Mouse (Mus musculus) yolk sac, embryonic 10.5 days (tissue): ENCODE data around the gene Suz12.
"Not testable (repeated sequence)": the region's sequence is repeated elsewhere in the genome, so short reads cannot be mapped to it uniquely, and the experiment has no call there.

Experiments used
- DNase-seq: peaks from one replicate; pipeline ENCODE4 v3.0.0-alpha.2; 2017; ENCODE audit warnings: low spot score

Suz12 gene

DNA sequence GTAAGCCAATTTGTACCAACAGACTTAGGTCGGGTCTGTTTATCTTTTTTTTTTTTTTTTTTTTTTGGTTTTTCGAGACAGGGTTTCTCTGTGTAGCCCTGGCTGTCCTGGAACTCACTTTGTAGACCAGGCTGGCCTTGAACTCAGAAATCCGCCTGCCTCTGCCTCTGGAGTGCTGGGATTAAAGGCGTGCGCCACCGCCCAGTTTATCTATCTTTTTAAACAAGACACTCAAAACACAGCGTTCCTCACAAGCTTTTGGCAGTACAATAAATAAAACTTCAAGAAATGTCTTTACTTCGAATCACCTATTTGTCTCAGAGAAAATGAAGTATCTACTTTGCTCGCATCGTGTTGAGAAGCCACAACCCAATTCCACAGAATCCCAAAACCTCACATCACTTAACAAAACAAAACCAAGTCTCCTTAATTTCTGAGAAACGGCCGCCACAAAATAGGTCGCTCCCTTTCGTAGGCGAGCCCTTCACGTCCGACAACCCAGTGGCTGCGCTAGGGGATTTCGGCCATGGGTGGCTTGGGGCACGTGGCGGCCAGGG, 793 bp upstream of the Suz12 start:
- no peak for DNase-seq

DNA sequence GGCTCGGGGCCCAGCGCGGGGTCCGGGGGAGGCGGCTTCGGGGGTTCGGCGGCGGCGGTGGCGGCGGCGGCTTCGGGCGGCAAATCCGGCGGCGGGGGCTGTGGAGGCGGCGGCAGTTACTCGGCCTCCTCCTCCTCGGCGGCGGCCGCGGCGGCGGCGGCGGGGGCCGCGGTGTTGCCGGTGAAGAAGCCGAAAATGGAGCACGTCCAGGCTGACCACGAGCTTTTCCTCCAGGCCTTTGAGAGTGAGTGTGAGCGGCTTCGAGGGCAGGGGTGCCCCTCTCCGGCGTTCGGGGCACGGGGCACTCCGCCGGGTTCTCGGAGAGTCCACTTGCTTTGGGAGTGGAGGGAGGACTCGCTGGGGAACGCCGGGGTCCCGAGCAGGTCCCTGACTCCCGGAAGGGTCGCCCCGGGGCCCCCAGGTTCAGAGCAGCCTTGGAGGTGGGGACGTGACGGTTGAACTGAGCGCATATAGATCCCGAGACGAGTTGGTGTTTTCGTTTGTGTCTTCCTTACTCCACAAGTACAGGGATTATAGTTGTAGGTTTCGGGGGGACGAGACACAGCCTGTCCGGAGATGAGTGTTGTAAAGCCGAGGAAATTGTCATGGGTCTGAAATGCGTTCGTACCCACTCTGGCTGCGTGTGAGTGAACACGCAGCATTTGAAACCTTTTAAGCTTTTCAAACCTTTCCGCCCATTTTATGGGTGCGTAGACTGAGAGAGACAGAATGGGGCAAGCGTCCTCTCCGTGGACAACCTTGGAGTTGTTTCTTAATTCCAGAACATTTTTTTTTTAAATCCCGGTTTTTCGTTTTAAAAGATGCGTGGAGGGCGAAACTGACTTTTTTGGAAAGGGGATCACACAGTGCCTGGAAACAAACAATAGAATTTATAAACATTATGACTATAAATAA, 707 bp downstream of the Suz12 start:
- DNase-seq, result no peak

DNA sequence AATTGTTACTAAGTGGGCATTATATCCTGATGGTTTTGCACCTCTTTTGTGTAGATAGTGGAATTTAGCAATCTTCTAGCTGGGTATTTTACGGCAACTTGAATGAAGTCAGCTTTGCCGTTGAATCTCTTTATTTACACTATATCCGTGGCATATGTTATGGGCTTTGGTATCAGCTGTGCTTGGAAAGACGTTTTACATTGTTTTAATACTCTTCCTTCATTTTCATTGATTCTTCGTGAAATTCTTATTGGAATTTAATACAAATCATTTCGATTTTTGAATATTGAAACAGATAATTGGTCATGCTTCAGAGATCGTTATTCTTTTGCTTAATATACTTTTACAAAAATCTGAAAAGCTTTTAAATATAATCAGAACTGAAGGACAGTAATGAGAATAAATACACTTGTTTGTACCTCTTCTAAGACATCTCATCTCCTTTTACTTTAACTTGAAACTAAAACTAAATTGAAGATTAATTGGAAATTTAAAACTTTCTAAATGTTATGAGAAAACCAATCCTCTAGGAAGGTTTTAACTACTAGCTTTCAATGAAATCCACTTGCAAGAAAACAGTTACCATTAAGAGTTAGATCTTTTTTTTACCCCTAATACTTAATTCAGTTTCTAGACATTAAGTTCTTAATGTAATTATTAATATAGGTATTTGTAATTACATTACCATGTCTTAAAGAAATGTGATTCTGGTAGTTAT, 1.5 kb downstream of the Suz12 start:
- DNase-seq, result no peak

DNA sequence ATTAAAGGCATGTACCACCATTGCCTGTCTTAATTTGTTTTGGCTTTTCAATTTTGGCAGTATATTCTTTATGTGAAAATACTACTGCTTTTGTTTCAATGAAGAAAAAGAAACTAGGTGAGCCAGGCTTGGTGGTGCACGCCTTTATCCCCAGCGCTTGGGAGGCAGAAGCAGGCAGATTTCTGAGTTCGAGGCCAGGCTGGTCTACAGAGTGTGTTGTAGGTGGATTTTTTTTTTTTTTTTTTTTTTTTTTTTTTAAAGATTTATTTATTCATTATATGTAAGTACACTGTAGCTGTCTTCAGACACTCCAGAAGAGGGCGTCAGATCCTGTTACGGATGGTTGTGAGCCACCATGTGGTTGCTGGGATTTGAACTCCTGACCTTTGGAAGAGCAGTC, 23.6 kb downstream of the Suz12 start:
- DNase-seq, result not testable (repeated sequence)

DNA sequence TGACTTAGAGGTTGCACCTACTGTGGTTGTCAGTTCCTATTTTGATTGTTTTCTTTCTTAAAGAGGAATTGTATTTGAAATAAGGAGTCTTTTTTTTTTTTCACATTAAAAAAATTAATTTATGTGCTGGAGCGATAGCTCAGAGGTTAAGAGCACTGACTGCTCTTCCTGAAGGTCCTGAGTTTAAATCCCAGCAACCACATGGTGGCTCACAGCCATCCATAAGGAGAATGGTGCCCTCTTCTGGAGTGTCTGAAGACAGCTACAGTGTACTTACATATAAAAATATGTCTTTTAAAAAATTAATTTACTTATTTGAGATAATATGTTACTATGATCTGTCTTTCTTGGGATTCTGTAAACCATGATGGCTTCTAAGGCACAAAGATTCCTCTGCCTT, 26.9 kb downstream of the Suz12 start:
- DNase-seq, result no peak

DNA sequence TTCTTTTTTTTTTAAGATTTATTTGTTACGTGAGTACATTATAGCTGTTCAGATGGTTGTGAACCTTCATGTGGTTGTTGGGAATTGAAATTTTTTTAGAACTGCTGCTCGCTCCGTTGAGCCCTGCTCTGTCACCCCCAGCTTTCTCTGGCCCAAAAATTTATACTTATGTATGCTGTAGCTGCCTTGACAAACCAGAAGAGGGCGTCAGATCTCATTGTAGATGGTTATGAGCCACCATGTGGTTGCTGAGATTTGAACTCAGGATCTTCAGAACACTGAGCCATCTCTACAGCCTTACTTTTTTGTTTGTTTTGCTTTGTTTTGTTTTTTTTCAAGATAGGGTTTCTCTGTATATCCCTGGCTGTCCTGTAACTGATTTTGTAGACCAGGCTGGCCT, 28.4 kb downstream of the Suz12 start:
- DNase-seq, result no peak

DNA sequence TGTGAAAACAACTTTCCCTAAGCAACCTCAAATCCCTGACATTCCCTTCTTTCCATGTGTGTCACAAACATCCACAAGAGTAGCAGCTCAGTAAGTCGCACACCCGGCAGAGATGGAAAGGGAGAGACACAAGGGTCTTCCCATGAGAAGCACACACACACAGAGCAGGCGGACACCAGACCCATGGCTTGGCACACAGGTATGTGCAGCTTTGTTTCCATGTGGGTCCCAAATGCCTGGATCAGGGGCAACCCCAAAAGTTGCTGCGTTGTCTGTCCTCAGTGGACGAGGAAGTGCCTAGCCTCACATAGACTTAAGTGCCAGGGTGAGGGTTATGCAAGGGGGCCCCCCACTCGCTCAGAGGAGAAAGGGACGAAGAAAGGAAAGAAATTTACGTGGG, 44.6 kb downstream of the Suz12 start:
- DNase-seq, result no peak

DNA sequence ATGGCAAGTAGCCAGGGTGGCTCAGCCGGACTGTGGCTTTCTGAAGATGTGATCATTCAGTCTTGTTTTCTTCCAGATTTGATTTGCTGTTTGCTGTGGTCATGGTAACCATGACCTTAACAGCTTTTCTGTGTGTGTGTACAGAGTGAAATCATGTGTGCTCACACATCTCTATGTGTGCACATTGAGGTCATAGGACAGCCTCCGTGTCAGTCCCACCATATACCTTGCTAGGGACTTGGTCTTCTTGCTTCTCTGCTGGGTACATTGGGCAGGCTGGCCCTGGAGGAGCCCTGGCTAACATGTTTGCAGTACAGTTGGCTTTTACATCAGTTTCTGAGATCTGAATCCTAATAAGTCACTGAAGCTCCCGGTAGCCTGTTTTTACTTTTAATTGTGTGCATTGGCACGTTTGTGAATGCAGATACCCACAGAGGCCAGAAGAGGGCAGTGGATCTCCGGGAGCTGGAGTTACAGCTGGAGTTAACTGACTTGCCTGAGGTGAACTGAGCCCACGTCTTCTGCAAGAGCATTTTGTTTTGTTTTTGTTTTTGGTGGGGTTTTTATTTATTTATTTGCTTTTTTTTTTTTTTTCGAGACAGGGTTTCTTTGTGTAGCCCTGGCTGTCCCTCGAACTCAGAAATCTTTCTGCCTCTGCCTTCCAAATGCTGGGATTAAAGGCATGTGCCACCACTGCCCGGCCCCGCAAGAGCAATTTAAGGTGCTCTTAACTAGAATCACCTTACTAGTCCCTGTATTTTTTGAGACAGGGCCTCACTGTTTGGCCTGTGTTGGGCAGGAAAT, 49.9 kb downstream of the Suz12 start:
- DNase-seq, result peak; percentile 15

DNA sequence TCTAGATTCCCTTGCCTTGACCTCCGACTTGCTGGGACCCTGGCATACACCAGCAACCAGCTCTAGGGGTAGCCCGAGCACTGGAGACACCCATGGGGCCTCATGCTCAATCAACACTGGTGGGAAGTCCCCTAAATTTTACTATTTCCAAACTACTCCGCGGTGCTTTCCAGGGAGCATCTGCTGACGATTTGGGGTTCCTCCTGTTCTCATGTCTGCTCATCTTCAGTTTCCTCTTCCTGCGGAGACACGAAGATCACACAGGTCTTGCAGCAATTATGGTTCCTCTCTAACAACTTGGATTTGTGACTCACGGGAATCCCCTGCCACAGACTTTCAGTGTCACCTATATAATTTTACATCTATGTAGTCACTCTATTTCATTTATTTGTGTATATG, 50.5 kb downstream of the Suz12 start:
- DNase-seq, result no peak

DNA sequence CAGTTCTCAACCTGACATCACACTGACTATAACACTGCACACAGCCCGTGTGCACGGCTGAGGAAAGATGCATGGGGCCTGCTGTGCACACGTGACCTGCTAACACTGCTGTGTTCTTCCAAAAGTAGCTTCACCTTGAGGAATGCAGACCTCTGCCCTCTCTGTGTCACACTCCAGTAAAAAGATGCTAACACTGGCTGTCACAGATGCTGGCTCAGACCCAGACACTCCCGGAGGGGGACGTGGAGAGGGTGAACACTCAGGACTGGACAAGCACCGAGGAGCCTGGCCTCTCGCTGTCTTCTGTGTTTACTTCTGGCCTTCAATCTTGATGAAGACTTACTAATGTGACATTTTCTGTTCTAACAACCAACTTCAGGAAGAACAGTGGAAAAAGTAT, 54.0 kb downstream of the Suz12 start:
- no peak for DNase-seq

DNA sequence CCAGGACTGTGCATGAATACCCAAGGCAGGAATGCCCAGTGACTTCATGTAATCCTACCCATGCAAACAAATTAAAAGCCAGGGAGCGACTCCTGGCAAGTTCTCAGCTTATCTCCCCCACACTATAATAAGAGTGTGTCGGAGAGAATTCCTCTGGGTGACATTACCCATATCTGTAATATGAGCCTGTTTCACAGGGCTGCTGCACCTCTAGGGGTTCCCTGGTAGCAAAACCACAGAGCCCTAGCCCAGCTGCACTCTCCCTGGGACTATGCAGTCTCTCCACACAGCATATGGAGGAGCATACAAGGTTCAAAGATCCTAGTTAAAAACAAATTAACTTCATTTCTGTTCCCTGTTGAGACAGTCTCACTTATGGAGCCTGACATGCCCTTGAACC, 57.2 kb downstream of the Suz12 start:
- no peak for DNase-seq

DNA sequence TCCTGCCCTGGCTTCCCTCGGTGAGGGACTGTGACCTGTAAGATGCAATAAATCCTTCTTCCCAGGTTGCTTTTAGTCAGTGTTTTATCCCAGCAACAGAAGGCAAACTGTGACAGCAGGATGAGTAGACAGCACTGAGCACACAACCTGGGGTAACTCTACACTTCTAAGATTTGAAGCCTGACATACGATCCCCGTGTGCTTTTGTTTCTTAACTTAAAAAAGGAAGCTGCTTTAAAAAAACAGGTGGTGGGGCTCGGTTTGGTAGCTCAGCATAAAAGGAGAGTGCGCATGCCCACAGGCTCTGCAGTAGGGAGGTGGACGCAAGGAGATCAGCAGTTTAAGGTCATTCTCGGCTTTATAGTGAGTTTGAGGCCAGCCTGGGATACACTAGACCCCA, 59.5 kb downstream of the Suz12 start:
- DNase-seq, result no peak

DNA sequence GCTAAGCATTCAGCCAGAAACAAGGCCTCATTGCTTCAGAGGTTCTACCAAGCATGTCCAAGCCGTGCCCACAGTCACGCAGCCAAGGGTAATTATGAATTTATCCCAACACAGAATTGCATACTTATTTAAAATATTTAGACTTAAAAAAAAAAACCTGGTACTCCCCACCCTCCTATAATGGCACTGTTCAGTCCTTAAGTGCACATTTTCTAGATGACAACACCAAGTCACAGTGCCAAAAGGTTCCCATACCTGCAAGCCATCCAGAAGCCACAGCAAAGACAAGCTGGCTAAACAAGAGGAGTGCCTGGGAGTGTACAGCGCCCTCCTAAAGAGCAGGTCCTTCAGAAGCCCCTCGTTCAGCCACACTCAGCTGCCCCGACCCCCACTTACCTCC, 60.3 kb downstream of the Suz12 start:
- no peak for DNase-seq

DNA sequence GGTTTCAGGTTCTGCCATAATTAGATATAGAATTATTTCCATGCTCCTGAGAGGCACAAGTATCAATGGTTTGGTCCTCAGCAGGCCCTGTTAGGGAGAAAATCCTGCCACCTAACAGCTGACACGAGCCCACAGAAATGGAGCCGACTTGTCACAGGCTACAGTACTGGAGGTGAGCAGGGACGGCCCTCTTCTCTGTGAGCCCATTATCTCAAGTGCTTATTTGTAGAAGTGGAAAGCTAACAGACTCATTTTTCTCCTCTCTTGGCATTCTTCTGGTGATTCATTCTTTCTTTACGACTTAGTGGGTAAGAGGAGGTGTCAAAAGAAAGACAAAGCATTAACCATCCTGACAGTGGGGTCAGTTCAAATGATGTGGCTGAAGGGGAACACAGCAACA, 61.8 kb downstream of the Suz12 start:
- no peak for DNase-seq

DNA sequence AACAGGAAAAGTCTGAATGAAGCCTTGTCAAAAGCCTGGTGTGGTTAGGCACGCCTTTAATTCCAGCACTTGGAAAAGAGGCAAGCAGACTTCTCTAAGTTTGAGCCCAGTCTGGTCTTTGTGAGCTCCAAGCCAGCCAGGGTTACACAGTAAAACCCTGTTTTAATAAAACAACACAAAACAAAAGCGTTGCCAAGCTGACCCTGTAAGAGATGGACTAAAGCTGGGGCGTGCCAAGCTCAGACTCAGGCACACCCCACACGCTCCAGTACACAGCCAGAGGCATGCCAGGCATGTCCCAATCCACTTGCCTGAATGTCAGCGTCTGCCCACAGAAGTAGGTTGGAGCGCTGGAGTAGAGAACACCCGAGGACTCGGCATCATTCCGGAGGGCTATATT, 63.2 kb downstream of the Suz12 start:
- no peak for DNase-seq

DNA sequence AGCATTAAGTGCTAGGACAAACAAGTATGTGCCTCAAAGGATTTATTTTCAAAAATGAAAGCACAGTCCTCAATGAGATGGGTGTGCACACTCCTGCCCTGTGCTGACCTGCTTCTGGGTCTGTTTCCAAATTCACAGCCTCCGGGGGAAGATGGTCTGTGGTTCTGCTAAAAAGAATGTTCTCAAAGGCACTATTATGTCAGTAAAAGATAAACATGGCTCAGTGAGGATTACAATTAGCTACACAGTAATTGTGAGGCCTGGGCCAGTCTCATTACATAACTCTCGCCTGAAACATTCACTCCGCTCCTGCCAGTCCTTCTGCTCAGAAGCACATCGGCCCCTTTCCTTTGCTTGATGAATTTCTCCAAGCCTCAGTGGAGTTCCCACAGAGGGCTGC, 69.3 kb downstream of the Suz12 start:
- no peak for DNase-seq

DNA sequence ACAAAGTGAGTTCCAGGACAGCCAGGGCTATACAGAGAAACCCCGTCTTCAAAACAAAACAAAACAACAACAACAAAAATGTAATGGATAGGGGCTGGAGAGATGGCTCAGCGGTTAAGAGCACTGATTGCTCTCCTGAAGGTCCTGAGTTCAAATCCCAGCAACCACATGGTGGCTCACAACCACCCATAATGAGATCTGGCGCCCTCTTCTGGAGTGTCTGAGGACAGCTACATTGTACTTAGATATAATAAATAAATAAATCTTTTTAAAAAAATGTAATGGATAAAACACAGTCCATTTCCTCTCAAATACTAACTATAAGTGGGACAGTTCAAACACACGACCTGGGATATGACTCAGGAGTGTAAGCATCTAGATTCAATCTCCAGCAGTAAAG, 73.5 kb downstream of the Suz12 start:
- DNase-seq, result not testable (repeated sequence)

DNA sequence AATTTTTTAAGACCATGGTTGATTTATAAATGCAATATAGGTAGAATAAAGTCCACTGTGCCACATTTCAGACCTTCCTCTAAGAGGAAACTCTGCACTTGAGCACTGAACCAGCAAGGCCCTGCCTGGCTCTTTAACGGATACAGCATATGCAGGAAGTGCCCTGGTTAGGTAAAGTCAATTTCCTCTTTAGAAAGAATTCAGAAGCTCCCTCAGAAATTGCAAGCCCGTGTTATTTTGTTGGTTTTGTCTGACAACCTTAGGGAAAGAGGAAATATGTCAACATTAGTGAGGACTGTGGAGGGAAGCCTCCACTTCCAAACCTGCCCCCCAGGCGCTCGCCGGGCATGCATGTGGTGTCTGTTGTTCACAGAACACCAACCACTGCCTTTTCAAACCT, 74.7 kb downstream of the Suz12 start:
- DNase-seq, result no peak

DNA sequence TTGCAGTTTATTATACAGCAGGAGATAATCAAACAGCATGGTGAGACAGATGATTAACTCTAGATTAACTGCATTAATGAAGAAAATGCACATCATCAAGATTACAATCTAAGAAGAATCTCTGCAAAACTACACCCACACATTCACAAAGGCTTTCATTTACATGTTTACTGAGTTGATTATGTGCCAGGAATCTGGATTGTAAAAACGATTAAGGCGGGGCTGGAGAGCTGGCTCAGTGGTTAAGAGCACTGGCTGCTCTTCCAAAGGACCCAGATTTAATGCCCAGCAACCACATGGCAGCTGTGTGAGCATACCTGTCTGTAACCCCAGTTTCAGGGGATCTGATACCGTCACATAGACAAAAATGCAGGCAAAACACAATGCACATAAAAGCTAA, 76.9 kb downstream of the Suz12 start:
- DNase-seq, result no peak

DNA sequence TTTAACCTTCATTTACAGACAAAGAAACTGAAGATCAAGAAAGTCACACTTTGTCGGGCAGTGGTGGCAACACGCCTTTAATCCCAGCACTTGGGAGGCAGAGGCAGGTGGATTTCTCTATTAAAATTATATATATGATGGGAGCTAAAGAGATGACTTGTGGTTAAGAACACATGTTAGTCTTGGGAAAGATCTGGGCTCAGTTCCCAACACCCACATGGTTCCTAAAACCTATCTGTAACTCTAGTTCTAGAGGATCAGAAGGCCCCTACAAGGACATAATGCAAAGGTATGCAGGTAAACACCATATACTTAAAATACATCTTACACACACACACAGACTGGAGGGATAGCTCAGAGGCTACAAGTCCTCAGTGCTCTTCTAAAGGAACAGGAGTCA, 78.1 kb downstream of the Suz12 start:
- DNase-seq, result no peak

DNA sequence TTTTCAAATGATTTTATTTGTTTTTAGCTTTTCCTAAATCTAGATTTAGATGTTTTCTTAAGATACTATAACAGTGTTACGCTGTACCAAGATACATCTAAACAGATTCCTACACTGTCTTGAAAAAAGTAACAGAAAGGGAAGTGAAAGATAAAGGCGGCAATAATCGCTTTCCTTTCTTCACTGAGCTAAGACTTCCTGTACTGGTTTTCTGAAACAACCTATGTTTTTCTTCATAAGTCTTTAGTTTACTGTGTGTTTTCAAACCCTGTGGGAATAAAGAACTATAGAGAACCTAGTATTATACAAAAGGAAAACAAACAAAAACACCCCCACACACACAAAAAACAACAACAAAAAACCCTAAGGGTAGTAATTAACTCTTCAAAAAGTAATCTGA, 79.5 kb downstream of the Suz12 start:
- no peak for DNase-seq

DNA sequence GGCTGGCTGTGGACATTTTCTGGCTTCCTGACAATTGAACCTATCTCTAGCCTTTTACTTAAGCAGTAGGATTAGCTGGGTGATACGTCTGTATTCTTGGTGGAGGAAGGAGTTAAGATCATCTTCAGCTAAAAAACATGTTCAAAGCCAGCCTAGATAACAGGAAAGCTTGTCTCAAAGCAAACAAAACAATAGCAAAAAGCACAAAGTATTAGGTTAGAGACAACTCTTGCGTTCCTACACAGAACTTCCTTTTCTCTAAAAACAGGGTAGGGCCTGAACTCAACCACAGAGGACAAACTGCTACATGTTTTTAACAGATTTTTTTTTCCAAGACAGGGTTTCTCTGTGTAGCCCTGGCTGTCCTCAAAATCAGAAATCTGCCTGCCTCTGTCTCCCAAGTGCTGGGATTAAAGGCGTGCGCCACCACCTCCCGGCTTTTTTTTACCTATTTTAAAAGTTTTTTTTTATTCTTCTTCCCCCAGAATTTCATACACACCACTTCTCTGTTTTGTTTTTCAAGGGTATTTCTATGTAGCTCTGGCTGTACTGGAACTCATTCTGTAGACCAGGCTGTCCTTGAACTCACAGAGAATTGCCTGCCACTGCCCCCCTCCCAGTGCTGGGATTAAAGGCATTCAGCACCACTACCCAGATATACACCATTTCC, 82.8 kb downstream of the Suz12 start:
- no peak for DNase-seq
